Mouse (Mus musculus) heart, adult 11 months (tissue): ENCODE measurements around the gene Glb1l2.

ENCODE experiments used
- DNase-seq: peaks from one replicate; pipeline ENCODE4 v3.0.0; 2022

Glb1l2 gene

DNA sequence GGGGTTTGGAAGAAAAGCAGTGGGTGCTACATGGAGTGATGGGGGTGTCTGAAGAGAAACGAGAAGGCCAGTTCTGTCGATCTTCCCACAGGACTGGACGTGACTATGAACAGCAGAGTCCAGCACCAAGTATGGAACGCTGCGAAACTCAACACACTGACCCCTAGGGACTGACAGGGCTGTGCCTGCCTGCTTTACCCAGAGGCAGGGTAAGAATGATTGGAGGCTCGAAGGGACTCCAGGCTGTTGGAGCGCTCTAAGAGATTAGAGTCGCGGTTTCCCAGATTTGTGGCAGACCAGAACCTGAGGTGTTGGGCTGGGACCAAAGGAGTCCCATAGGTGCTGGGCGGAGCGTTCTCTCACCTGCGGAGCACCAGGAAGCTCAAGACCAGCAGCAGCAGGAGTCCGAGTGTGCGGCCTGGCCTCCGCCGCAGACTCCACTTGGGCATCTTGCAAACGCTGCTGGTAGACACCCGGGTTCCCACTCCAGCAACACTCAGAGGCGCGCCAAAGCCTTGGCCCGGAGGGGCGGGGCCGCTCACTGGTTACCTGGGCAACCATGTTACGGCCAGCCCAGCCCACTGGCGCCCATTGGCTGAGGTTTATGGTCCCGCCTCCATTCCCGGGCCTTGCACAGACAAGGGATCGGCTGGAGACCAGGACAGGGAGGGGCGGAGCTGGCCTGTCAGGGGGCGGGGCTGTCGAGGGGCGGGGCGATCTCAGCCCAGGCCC lies at the start of gene Glb1l2:
Gene Glb1l2 (minus strand): TSS at position 534 of the 732 bp plus-strand sequence.
- peak; percentile 99 for DNase-seq

DNA sequence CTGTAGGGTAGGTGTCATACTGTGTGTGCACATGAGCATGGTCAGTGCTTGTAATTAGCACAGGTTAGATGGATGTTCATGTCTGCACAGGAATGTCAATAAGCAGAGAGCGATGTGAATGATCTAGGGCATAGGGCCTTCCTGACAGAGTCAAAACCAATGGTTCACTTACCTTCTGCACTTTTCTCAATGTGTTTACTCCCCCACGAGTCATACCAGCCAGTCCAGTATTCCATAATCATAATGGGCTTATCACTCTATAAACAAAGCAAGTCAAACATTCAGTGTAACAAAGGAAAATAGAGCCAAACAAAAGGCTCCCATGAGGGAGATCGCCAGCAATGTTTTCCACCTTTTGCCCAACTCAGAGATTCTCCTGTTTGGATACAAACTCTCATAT lies 24.8 kb upstream of the Glb1l2 start:
- no peak for DNase-seq

DNA sequence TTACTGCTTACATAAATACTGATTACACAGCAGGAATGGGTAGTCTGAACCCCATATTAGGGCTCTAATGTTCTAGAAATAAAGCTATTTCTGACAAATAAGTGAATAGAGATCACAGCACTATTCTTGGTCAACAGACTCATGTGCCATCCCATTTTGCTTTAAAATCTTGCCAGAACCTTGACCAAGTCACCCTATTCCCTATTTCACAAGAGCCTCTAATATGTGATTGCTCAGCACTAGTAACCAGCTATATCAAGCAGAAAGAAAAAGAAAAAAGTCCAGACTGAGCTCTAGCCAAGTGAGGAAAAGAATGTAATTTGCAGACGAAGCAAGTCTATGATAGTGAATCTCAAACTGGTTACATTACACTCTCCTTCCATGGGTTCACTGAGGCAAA lies 13.7 kb upstream of the Glb1l2 start:
- no peak for DNase-seq

- DNase-seq: no peak
These were observed 2.5 kb upstream of the Glb1l2 start for GRCm38 (mm10) chr9:26808735-26809134.

DNA sequence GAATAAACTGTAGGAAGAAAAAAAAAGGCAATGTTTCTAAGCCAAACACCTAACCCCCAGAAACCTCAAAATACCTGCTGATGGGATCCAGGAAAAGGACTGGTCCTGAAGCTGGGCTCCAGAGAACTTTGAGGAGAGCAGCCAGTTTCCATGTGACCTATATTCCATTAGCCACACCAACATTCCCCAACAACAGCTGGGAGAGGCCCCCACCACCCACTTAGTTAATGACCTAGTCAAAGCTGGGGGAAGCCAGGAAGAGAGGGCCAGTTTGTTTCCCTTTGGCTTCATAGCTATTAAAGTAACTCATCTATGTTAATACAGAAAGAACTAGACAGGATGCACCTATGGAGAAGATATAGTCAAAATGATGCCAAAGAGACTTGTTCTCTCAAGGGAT lies 1.9 kb downstream of the Glb1l2 start:
- no peak for DNase-seq

DNA sequence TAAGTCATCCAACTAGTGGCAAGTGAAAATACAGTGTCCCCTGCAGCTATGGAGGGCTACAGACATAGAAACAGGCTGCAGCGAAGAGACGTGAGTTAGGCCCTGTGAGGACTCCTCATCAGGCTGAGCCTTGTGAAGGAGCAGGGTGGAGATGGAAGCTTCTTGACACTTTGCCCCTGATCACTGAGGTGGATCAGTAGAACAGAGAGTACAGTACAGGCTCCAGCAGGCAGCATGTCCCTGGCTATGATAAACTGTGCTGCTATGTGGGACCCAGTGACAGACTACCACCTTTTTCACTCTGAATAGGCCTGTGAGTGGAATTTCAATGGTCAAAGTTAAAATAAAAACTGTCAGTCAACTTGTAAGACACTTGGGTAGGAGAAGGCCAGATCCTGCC lies 5.9 kb downstream of the Glb1l2 start:
- no peak for DNase-seq

GRCm38 (mm10) chr9:26798731-26799130 lies 7.5 kb downstream of the Glb1l2 start:
- no peak for DNase-seq

DNA sequence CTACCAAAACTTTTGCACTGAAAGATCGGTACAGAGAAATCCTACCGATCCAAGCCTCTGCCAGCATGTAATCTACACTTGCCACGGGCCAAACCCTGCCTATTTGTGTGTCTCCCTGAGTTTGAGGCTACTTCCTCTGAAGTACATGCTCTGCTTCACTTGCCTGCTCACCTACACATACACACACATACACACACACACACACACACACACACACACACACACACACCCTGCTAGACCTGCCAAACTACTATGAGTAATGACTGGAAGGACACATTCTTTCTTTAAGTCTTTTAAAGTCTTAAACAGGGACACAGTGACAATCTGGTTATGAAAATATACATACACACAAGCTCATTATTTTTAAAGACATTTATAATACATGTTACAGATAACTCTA lies 8.1 kb downstream of the Glb1l2 start:
- DNase-seq: no peak

GRCm38 (mm10) chr9:26792829-26793228 lies 13.4 kb downstream of the Glb1l2 start:
- peak; percentile 88 for DNase-seq

GRCm38 (mm10) chr9:26783414-26783975 lies 22.8 kb downstream of the Glb1l2 start:
- peak; percentile 92 for DNase-seq

DNA sequence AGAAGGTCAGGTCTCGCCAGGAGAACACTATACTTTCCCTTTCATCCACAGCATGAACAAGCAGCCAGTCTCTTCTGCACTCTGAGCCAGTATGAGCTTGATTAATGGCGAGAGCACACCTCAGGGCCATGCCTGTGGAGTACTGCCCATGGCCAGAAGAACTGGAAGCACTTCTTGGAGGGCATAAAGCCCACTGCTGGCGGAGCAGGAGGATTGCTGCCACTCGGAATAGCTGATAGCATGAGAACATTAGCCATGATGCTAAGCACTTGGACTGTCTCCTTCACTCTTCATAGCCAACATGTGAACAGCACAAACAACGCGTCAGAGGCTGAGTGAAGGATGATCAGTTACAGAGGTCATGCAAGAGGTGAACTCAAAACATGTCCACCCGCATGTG lies 27.8 kb downstream of the Glb1l2 start:
- DNase-seq: no peak

DNA sequence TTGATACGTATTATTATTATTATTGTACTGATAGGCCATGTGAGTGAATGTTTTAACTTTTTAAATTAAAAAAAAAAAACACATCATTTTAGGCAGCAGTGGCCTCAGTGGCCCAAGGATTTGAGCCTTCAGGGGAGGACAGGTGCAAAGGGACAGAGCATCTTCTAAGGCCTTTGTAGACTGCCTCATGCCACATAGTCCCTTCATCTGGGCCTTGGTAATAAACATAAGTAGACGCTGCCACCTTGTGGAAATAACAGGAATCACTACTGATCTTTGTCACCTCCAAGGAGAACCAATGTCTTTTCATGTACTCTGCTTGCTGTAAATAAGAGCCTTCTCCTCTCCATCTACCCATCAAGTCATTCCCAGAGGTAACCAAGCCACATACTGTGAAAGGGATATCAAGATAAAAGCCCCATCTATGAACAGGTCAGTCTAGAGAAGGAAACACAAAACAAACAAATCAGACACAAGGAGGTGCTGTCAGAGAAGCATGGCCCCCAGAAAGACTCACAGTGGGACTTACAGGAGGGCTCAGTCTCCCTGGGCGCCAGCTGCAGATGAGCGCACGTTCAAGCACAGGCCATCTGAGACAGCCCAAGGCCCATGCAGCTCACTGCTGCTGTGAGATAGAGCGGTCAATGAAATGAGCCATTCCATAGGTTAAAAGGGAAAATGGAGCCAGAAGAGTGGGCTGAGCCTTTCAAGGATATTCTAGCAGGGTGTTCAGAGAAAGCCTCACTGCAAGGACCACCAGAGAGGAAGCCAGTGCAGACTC lies 30.0 kb downstream of the Glb1l2 start:
- DNase-seq: no peak

GRCm38 (mm10) chr9:26775700-26776099 lies 30.6 kb downstream of the Glb1l2 start:
- no peak for DNase-seq

- DNase-seq: peak; percentile 75
These were observed 38.1 kb downstream of the Glb1l2 start for GRCm38 (mm10) chr9:26768181-26768580.

GRCm38 (mm10) chr9:26762477-26762876 lies 43.8 kb downstream of the Glb1l2 start:
- no peak for DNase-seq

- no peak for DNase-seq
These were observed 45.7 kb downstream of the Glb1l2 start for GRCm38 (mm10) chr9:26760576-26760975.

DNA sequence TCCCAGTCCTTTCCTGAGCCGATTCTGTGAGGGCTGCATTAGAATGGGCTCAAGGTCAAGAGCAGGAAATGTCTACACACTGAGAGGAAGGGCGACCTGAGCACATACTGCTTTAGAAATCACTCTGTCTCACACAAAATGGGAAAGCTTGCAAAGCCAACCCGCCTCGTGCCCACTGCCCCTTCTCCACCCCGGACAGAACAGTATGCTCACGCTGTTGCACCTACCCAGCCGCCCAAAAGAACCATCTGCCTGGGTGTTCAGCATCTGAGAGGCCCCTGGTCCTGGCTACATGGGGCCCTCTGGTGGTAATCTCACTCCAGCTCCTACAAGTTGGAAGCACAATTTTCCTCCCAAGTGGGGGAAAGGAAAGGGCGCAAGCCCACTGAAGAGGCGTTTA lies 46.2 kb downstream of the Glb1l2 start:
- no peak for DNase-seq

- DNase-seq: no peak
These were observed 57.4 kb downstream of the Glb1l2 start for GRCm38 (mm10) chr9:26748893-26749292.

GRCm38 (mm10) chr9:26747121-26747520 lies 59.1 kb downstream of the Glb1l2 start:
- no peak for DNase-seq

GRCm38 (mm10) chr9:26742817-26743216 lies 63.5 kb downstream of the Glb1l2 start:
- DNase-seq: no peak

DNA sequence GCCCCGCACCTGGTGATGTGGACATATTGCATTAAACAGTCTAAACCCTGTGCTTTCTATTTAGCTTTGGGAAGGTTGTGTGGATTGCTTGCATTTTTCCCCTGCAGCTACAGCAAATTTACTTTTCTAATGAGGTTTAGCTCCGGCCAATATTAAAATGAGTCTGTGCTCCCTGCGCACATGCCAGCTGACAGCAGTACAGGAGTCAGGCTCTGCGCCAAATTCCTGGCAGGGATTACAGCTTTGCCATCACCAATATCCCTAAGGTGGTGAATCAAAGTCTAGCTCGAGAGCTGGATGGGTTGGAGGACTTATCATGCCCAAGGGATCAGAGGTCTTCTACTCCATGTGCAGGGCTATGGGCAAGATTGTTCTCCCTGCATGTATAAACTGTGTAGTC lies 69.2 kb downstream of the Glb1l2 start:
- no peak for DNase-seq

DNA sequence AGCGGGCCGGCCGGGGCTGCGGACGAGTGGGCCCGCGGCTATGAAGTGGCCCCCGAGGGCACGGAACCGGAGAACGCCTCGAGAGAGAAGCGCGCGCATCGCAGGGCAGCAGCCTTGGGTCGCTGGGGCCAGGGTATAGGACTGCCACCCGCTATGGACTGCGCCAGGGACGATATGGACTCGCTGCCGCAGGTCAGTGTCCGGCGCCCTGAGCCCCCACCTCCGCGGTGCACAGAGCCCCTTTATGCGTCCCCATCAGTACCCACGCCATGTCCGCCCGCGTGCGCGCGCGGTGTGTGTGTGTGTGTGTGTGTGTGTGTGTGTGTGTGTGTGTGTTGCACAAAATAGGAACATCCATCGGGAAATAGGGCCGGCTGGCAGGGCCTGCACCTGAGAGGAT lies 72.3 kb downstream of the Glb1l2 start:
- DNase-seq: peak; percentile 84

DNA sequence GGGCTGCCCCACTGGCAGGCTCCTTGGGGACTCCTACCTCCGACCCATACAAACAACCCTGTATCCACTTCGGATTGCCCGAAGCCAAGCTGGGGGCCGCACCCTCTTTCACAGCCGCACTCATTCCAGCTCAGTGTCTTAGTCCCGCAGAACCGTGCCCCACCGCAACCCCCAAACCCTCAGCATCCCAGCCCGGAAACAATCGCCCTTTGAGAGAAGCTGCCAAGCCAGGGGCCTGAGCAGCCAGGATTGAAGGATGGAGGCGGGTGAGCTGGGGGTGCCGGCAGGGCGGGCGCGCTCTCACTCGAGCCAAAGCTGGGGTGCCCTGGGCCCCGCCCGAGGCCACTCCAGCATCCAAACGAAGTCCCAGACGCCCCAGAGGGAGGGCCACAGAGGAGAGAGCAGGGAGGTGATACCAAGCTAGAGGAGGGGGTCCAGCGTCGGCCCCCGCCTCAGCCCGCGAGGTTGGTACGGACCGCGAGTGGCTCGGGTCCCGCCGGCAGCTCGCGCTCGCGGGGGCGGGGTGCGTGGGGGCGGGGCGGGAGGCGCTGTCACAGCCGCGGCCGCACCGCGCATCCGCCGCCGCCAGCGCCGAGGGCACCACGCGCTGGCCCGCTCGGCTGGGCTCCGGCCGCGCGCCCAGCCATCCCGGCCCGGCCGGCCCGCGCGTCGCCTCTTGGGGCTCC lies 72.9 kb downstream of the Glb1l2 start, which contains the start of gene B3gat1:
Gene B3gat1 (plus strand): TSS at position 523 of the 686 bp plus-strand sequence.
- peak; percentile 54 for DNase-seq
